Mouse (Mus musculus) stomach, postnatal 0 days (tissue): ENCODE data around the gene Rbbp7.

Experiments used
- CTCF ChIP-seq: IDR thresholded peaks from 2 replicates; pipeline ENCODE4 v1.5.1; 2016; ENCODE audit warnings: antibody characterized with exemption, low read depth, mild to moderate bottlenecking, moderate library complexity
- EP300 ChIP-seq: optimal IDR thresholded peaks from 2 replicates; pipeline ENCODE3; 2016; ENCODE audit warnings: antibody characterized with exemption

GRCm38 (mm10) chrX:162752418-162752817, 7.8 kb upstream of the Rbbp7 start:
- TF ChIP-seq CTCF (no peak), EP300 (no peak)
